Mouse (Mus musculus): Measurements from ENCODE around the gene Hnrnpll.
A peak's percentile ranks its signal among the peaks of the same experiment; 100 is the strongest.

The Hnrnpll gene

DNA sequence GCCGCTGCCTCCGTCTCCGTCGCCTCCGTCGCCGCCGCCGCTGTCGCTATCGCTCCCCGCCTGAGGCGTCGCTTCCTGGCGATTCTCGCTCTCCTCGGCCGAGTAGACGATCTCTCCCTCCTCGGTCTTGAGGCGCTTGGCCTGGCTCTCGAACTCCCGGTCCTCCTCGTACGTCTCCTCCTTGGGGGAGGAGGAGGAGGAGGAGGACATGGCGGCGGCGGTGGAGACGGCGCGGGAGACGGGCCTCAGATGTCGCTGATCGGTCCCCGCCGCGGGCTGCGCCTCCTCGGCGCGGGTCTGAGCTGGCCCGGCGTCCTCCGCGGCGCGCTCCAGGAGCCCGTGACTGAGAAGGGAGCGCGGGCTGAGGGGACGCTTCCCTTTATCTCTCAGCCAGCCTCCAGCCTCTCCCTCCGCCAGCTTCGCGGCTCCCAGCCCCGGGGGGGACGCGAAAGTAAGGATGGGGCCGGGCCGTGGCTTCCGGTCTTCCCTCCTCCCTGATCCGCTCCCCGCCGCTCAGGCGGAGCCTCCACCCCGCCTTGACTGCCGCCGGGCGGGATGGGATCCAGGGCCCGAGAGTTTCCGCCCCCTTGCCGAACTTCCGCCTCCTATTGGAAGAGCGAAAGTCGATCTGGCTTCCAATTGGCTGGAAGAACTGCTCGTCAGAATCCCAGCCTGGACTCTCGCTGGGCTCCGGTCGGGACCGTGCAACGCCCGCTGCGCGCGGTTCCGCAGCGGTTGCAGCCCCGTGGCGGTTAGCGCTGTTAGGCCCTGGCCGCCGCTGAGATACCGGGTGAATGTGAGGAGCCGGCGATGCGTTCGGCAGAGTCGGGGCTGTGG, at the start of gene Hnrnpll:
Hnrnpll (minus strand) TSS at position 552 of the 837 bp plus-strand sequence.
- peak; percentile 97 to 99 for DNase-seq (ENCODE audit: low spot score in 2 of 2)

DNA sequence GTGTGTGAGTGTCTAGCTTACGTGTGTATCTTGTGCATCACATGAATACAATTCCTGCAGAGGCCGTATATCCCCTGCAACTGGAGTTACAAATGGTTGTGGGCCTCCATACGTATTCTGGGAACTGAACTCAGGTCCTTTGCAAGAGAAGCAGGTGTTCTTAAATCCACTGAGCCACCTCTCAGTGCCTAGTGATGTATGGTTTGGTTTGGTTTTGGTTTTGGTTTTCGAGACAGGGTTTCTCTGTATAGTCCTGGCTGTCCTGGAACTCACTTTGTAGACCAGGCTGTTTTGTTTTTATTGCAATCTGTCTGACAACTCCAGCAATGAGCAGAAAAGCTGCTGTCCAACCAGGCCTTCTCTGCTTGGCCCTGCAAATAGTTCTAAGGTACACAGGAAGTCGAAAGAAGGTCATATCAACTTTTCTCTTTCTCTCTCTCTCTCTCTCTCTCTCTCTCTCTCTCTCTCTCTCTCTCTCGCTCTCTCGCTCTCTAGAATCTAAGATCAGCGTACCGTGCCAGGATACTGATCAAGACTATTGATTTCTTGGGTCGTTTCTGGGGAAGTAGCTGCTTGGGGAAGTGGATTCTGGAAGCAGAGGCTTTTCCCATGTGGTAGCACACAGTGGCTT, 43.3 kb upstream of the Hnrnpll start:
- no peak for DNase-seq (ENCODE audit: low spot score in 2 of 2)

DNA sequence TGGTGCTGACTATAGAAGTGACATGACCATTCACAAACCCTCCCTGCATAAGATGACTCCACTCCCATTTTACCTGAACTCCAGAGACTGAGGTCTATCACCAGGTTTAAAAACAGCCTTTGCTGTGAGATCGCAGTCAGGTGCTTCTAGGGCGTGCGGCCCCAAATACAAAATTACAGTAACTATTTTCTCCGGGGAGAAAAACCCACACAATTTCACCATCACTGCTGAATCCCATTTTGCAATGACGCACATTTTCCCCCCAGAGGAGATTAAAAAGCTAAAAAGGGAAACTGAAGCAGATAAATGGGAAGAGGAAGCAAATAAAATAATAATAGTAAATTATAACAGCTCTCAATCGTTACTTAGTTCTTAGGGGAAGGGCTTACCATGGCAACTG, 37.7 kb upstream of the Hnrnpll start:
- no peak for DNase-seq (ENCODE audit: low spot score in 2 of 2)

DNA sequence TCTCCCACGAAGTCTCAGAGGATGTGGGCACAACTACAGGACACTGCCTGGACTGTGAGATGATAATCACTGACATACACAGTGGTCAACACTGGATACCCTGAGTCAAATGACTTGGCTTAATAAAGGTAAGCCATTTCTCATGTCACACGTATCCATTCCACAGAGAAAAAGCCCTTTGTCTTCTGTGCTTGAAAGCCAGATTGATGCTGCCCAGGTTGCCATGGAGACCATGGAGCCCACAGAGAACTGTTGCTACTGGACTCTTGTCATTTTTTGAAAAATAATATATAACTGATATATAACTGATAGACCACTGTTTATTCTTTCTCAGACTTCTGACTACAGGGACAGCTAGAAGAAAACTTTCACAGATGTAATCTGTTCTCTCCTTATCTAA, 35.1 kb upstream of the Hnrnpll start:
- DNase-seq (ENCODE audit: low spot score in 2 of 2), result no peak

- no peak for DNase-seq (ENCODE audit: low spot score in 2 of 2)
Measured at GRCm38 (mm10) chr17:80096720-80097114, 34.6 kb upstream of the Hnrnpll start.

- peak in 1 of 2 experiments; percentile 9 for DNase-seq (ENCODE audit: low spot score in 2 of 2)
Measured at GRCm38 (mm10) chr17:80096043-80096719, 34.0 kb upstream of the Hnrnpll start.

DNA sequence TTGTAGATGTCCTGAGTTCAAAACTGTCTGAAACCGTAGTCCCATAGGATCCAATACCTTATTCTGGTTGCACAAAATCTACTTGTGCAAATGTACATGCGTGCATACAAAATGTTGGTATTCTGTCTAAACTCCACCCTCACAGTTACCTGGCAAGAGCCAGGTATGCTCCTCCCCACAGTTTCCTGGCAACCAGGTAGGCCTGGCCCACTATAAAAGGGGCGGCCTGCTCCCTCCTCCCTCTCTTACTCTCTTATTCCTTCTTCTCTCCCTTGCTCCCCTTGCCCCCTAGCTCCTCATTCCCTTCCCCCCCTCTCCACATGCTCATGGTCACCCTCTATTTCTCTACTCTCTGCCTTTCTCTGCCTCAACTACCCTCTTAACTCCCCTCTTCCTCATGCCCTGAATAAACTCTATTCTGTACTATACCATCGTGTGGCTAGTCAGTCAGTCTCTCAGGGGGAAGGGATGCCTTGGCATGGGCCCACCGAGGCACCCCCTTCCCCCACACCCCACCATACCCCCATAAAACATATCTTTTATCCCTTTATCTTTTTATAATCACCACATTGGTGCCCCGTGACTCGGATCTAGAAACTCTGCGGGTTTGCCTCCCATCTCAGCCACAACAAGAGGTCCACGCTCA, 33.2 kb upstream of the Hnrnpll start:
- DNase-seq (ENCODE audit: low spot score in 2 of 2), result no peak

DNA sequence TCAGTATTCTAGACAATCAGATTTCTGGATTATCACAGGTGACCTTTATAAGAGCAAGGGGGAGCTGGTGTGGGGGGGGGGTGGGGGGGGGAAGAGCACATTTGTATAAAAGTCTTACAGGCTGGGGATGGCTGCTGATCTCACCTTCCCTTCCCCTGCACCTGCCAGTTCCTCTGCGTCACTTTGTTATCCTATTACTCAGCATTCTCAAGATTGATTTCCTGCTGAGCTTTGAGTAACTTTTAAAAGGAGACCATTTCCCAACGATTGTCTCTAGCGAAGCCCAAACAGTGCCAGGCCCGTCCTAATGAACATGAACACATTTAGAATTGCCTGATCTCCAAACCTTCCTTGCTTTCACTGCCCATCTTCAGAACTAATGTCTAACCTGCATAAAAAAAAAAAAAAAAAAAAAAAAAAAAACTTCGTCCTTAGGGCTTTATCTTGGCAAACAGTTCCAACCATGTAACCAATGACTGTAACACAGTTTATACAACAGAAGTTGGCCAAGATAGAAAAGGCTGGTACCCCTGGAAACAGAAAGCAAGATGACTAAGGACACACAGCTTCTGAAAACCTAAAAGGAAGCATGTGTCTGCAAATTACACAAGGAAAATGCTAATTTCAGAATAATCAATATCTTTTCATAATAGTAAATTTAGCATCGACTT, 29.9 kb upstream of the Hnrnpll start:
- no peak for DNase-seq (ENCODE audit: low spot score in 2 of 2)

GRCm38 (mm10) chr17:80090551-80090950, 28.4 kb upstream of the Hnrnpll start:
- no peak for DNase-seq (ENCODE audit: low spot score in 2 of 2)

DNA sequence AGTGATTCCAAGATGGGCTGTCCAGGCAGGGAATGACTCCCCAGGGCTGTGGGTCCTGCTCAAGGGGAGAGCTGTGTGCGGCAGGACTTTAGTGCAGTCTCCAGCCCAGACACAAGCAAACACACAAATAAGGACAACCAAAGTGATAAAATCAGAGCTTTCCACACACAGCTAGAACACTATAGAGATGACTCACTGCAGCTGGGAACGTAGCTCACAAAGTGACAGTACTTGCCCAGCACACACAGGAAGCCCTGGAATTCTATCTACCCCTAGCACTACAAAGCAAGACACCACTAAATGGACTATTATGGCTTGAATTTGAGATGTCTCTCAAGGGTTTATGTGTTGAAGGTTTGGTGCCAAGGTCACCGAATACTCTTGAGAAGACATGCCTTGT, 26.0 kb upstream of the Hnrnpll start:
- no peak for DNase-seq (ENCODE audit: low spot score in 2 of 2)

- no peak for DNase-seq (ENCODE audit: low spot score in 2 of 2)
Measured at GRCm38 (mm10) chr17:80086591-80086990, 24.5 kb upstream of the Hnrnpll start.

- no peak for DNase-seq (ENCODE audit: low spot score in 2 of 2)
Measured at GRCm38 (mm10) chr17:80084424-80084823, 22.3 kb upstream of the Hnrnpll start.

- DNase-seq (ENCODE audit: low spot score in 2 of 2), result no peak
Measured at GRCm38 (mm10) chr17:80083223-80083622, 21.1 kb upstream of the Hnrnpll start.

GRCm38 (mm10) chr17:80078726-80079125, 16.6 kb upstream of the Hnrnpll start:
- no peak for DNase-seq (ENCODE audit: low spot score in 2 of 2)

GRCm38 (mm10) chr17:80067257-80067656, 5.1 kb upstream of the Hnrnpll start:
- no peak for DNase-seq (ENCODE audit: low spot score in 2 of 2)

- no peak for DNase-seq (ENCODE audit: low spot score in 2 of 2)
Measured at GRCm38 (mm10) chr17:80063840-80064495, 1.8 kb upstream of the Hnrnpll start.

DNA sequence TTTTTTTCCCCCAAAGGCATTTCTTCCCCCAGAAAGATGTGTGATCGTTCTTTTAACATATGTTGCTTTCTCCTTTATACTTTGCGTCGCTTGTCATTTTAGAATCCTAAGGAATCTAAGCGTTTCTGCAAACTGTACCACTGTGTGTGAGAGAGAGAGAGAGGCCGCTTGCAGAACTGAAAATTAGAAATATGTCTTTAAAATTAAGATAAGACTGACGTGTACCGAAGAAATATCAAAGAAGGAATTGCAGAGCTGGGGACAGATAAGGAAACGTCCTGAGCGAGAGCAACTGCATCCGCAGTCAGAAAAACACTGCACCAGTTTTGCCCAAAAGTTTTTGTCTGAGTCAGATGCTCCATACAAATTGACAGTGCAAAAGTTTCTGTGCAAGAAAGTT, 1.3 kb upstream of the Hnrnpll start:
- no peak for DNase-seq (ENCODE audit: low spot score in 2 of 2)

GRCm38 (mm10) chr17:80062620-80063010, 481 bp upstream of the Hnrnpll start:
- no peak for DNase-seq (ENCODE audit: low spot score in 2 of 2)

- DNase-seq (ENCODE audit: low spot score in 2 of 2), result peak; percentile 20 to 39
Measured at GRCm38 (mm10) chr17:80060828-80061782, 1.0 kb downstream of the Hnrnpll start.

GRCm38 (mm10) chr17:80060151-80060550, 2.0 kb downstream of the Hnrnpll start:
- DNase-seq (ENCODE audit: low spot score in 2 of 2), result no peak

Measured in urinary bladder, adult 18-20 months (tissue).